Mouse (Mus musculus) layer of hippocampus, adult 2 months (tissue): ENCODE measurements around the gene Irgm1. TPM values are rescaled to one million over a fixed set of nuclear protein-coding genes. Genes with fewer than 3 reads are reported as not detected.
"Not testable (repeated sequence)": the region's sequence is repeated elsewhere in the genome, so short reads cannot be mapped to it uniquely, and the experiment has no call there.

Source experiments
- DNase-seq, 2 experiments: peaks; one replicate each; pipeline ENCODE4 v3.0.0; 2022; ENCODE audit warnings: low spot score in 2 of 2
- H3K27ac ChIP-seq: fragments of 200-600 bp; 2 replicates; pipeline ENCODE4 v1.8.1; 2022
- H3K4me3 ChIP-seq: fragments of 200-600 bp; 2 replicates; pipeline ENCODE4 v1.8.1; 2022; ENCODE audit warnings: mild to moderate bottlenecking
- CTCF ChIP-seq: fragments of 200-600 bp; conservative IDR thresholded peaks from 2 replicates; pipeline ENCODE4 v1.8.1; 2022; ENCODE audit warnings: antibody characterized with exemption, mild to moderate bottlenecking, moderate library complexity
- total RNA-seq, 2 experiments: library from RNA; stranded (reverse); gene quantifications; 2 replicates each; pipeline ENCODE4 v1.2.3; 2021

Irgm1 gene
- total RNA-seq, 2 experiments from 2014 or later: 3.6 to 4.3 TPM

DNA sequence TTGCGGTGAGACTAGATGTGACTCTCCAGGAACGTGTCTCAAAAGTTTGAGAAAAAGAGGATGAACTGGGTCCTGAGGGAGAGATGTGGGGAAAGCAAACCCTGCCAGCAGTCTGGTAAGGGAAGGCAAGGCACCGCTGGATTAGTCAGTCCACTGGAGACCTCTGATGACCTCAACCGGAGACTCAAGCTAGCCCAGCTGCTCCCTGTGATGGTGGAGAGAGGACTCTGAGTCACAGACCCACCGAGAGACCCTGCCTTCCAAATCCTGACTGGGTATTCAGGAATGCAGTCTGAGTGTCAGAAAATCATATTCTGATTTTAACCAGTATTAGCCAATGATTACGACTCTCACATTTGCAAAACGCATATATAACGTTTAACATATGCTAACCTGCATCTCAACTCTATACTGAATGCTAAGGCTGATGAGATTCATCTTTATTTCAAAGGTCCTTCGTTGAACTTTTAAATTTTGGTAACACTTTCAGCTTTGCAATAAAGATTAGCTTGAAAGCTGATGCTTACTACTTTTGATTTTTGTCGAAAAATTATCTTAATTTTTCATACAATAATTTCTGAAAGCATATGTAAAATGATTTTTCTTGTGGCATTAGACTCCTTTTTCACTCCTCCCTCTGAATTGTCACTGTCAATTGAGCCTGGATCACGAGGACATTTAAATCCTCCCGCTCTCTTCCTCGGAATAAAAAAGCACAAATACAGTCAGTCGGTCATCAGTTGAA is 48.5 kb downstream of the Irgm1 start:
- Histone ChIP-seq H3K4me3 (peak overlapping the region; percentile 60), H3K27ac (no peak overlapping the region)
- no peak for DNase-seq
- TF ChIP-seq CTCF: no peak

DNA sequence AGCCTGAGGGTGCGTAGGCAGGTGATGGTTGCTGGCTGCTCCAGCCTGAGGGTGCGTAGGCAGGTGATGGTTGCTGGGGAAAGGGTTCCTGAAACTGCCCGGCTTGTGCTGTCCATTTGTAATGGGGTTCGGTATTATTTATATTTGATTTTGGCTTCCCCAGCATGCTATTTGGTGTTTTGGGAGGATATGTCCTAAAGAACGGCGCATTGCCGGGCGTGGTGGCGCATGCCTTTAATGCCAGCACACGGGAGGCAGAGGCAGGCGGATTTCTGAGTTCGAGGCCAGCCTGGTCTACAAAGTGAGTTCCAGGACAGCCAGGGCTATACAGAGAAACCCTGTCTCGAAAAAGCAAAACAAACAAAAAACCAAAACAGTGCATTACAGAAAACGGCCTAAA is 50.2 kb downstream of the Irgm1 start:
- not testable (repeated sequence) for DNase-seq, H3K4me3 ChIP-seq, H3K27ac ChIP-seq

DNA sequence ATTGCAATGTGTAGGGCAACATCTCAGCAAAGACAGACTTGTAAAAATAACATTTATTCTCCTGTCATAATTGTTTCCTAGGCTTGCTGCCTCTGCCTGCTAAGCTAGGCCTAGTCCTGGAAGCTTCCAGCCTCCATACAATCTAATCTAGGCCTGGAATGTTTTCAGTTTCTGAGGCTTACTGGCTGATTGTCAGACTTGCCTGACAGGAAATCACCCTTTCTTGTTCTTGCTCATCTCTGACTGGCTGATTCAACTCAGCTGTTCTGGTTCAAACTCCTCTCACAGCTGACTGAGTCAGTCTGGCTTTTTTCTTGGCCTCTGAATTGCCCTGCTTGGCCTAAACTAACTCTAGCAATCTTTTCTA is 51.2 kb downstream of the Irgm1 start:
- H3K4me3 ChIP-seq: no peak overlapping the region
- no peak overlapping the region for H3K27ac ChIP-seq
- TF ChIP-seq CTCF: no peak
- no peak for DNase-seq

DNA sequence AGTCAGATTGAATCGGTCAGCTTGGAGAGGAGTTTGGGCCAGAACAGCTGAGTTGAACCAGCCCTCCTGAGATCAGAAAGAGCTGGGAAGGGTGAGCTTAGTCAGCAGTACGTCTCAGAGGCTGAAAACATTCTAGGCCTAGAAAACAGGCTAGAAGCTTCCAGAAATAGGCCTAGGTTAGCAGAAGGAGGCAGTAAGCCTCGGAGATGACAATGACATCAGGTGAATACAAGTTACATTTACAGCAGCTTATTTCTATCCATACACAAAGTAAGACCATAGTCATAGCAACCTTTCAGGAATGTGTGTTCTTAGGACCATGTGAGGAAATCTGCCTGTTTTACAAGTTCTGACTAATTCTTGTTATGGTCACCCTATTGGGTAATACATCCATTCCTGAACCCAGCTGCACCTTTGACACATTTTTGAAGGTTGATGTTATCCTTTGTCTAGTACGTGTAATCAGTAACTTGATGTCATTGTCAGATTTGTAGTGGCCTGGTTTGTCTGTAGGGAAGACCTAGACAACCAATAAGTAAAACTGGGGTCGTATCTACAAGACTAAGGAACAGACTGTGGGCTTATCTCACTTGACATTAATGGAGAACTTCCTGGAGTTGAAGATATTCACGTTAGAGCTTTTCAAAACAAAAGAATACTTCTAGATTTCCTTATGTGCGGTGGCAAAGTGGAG is 51.7 kb downstream of the Irgm1 start:
- H3K27ac ChIP-seq: no peak overlapping the region
- no peak for TF ChIP-seq CTCF
- no peak overlapping the region for H3K4me3 ChIP-seq
- no peak for DNase-seq

DNA sequence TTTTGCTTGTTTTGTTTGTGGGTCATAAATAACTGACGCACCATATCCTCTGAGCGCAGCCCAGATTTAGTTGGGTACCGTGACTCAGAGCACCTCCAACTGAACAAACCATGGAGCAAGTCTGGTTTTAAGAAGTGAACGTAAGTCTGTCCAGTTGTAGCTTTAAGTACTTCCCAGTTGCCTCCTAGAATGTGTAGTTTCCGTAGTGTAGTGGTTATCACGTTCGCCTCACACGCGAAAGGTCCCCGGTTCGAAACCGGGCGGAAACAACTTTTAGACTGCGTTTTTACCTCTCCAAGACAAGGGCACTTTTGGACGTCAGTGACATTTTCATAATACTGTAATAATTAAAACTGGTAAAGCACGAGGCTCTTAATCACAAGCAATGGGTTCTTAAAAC is 53.1 kb downstream of the Irgm1 start:
- TF ChIP-seq CTCF: no peak
- peak overlapping the region; percentile 62 for H3K4me3 ChIP-seq
- H3K27ac ChIP-seq: peak overlapping the region; percentile 100
- peak; percentile 85 to 89 for DNase-seq

DNA sequence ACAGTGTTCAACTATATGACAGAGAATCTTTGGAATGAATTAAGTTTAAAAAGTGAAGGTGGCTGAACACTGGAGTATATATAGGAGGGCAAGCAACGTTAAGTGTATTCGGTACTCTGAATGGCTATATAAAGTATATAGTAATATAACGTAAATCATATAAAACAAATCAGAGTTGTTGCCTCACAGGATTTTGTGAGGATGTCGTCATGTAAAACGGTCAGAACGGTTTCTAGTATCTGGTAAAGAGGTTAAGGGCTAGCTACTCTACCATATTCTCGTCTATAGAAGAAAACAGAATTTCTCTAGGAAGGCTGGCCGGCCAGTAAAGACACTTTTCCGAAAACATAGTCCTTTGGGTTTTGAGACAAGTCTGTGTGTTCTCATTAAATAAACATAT is 53.7 kb downstream of the Irgm1 start:
- Histone ChIP-seq H3K27ac (peak overlapping the region; percentile 100), H3K4me3 (peak overlapping the region; percentile 62)
- DNase-seq: no peak
- TF ChIP-seq CTCF: no peak

DNA sequence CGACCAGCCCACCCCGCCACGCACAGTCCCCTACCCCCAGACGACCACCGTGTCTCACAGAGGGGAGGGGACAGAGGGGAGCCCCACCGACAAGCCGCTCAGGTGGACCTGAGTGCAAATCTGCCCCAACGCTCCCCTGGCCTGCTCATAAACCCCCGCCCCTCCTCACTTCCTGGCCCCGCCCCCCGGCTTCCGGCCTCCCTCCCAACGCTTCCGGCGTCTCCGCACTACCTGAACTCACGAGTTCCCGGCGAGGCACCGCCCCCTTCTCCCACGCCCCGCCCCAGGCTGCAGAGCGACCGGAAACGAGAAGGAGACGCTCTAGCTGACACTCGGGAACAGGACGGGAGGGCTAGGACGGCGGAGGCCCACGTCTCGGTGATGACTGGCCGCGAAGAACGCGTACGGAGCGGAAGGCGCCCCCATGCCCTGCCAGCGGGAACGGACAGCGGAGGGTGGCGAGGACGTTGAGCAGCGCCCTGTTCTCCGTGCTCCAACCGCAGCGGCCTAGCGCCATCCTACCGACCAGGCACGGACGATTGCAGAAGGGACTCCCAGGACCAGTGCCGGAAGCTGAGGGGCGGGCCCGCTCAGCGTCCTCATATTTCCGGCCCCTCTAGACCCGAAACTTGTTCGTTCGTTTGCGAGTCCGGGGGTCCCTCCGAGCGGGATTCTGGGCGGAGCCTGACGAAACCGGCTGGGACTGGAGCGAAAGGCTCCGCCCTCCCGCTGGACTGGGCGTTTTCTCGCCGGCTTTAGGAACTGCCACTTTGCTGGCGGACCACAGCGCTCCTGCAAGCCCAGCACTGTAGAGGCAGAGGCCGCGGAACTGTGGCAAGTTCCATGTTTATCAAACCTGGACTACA is 54.5 kb downstream of the Irgm1 start, which contains the start of gene Trim41:
Trim41 (minus strand) TSS at position 554 of the 866 bp plus-strand sequence.
- no peak for TF ChIP-seq CTCF
- DNase-seq: peak; percentile 98 to 99
- H3K27ac ChIP-seq: peak within 1 kb of the TSS; percentile 100
- peak within 1 kb of the TSS; percentile 62 for H3K4me3 ChIP-seq

DNA sequence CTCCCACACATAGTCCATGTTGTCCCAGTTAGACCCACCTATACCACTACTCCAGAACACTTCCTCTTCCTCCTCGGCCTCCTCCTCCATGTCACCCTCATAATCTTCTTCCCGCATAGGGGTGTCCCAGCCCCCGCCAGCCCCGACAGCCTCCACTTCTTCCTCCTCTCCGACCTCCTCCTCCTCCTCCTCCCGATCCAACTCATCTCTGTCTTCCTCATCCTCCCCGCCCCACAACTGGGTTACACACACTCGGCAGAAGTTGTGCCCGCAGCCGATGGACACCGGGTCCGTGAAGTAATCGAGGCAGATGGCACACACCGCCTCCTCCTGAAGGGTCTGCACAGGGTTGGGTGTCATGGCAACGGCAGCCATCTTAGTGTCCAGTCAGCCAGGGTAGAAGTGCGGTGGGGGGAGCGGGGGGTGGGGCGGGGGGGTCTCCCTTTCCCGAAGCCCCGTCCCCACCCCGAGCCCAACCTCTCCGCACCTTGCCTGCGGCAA is 55.2 kb downstream of the Irgm1 start:
- H3K4me3 ChIP-seq: peak overlapping the region; percentile 62
- peak; percentile 39 to 42 for DNase-seq
- peak overlapping the region; percentile 100 for H3K27ac ChIP-seq
- TF ChIP-seq CTCF: no peak

DNA sequence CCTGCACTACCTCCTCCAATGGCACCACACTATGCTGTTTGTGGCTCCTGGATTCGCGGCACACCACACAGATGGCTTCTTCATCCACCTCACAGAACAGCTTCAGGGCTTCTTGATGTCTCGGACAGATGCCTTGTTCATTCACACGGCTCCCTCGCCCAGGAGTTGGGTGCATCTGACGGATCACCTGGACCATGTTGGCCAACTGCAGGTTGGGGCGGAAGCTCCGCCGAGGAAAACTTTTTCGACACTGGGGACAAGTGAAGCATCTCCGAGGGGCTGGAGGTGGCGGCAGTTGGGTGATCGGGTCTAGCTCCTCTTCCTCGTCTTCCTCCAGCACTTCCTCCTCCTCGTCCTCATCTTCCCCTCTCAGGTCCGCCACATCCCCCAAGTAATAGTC is 55.6 kb downstream of the Irgm1 start:
- Histone ChIP-seq H3K27ac (peak overlapping the region; percentile 100; the same call in 1 of the 2 replicates), H3K4me3 (peak overlapping the region; percentile 62)
- TF ChIP-seq CTCF: no peak

DNA sequence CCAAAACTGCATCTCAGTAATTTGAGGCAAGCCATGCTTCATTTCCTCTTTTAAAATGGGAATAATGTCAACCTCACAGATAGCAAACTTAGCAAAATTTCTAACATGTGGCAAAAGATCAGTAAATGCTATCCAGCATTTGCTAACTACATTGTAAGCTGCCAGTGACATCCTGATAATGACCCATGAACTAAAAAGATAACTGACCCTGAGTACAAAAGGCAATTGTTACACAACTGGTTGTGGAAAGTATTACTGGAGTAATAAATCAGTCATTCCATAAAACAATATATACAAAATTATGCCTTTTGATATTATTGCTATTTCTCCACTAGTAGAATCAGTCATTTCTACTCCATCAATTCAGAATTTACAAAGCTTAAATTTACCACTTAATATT is 57.7 kb downstream of the Irgm1 start:
- 0 out of 2 replicates have a peak overlapping the region, but pooled peaks have one; percentile 32 for H3K27ac ChIP-seq
- no peak for DNase-seq
- TF ChIP-seq CTCF: no peak
- no peak overlapping the region for H3K4me3 ChIP-seq

More for the DNA sequence above, 55.6 kb downstream of the Irgm1 start:
- no peak for DNase-seq

Other genes with a start within 250 kb of the Irgm1 start
- 100 to 1,000 TPM; 226 to 240 TPM for gene Rack1, start 71.4 kb downstream of the Irgm1 start, total RNA-seq
- 10 to 100 TPM; 56.8 to 61.5 TPM for gene Trim41, start 54.3 kb downstream of the Irgm1 start, total RNA-seq
- 1 to 10 TPM; 2.6 to 2.8 TPM for gene Trim7, start 45.5 kb downstream of the Irgm1 start, total RNA-seq
- gene Gm12184, start 45.0 kb downstream of the Irgm1 start, total RNA-seq: 1 to 10 TPM in 1 of 2 experiments, under 1 TPM in 1; 0.79 to 1.3 TPM
- under 1 TPM; 0.12 to 0.38 TPM for gene Gm5431, start 30.5 kb upstream of the Irgm1 start, total RNA-seq
- 1 to 10 TPM; 1.2 to 1.3 TPM for gene Psme2b, start 74.5 kb upstream of the Irgm1 start, total RNA-seq
- gene Olfr56, start 107.2 kb upstream of the Irgm1 start, total RNA-seq: not detected
- 1 to 10 TPM in 1 of 2 experiments, under 1 TPM in 1; 0.91 to 1.8 TPM for gene 9930111J21Rik1, start 107.7 kb upstream of the Irgm1 start, total RNA-seq
- under 1 TPM; 0.13 to 0.25 TPM for gene Gm12185, start 120.5 kb upstream of the Irgm1 start, total RNA-seq
- gene Tgtp1, start 122.5 kb upstream of the Irgm1 start, total RNA-seq: under 1 TPM; 0.27 to 0.54 TPM
- gene 9930111J21Rik2, start 179.6 kb upstream of the Irgm1 start, total RNA-seq: 1 to 10 TPM; 1.0 to 2.0 TPM
- under 1 TPM in 1 of 2 experiments, not detected in 1; 0.59 TPM for gene Tgtp2, start 192.5 kb upstream of the Irgm1 start, total RNA-seq
- under 1 TPM; 0.41 to 0.56 TPM for gene Ifi47, start 204.9 kb upstream of the Irgm1 start, total RNA-seq
- not detected for gene Olfr1396, start 243.2 kb upstream of the Irgm1 start, total RNA-seq